In genomic region chr10:117013689-117014390, GRCm38 (mm10) we compare ENCODE assay signal across 9 mouse cellular contexts. TPM values are rescaled to one million over a fixed set of nuclear protein-coding genes. Genes with fewer than 3 reads are reported as not detected.
DNase-seq lines count a peak whose midpoint lies in the region; ATAC-seq and TF ChIP-seq lines count a peak whose summit lies in the region.
"Had no signal": no experiment of that assay in that cellular context is flagged by ENCODE, and none has a peak within 500 bp of the region (broad histone marks: within the 10 kb centered on the region; RNA-seq: fewer than 3 reads in every experiment).

No protein-coding gene starts in this region.

- no peaks in the 10 kb centered on the region for H3K36me3 ChIP-seq in heart, embryonic 12.5 days
- H3K36me3 ChIP-seq in limb, embryonic 15.5 days: no peaks in the 10 kb centered on the region
- H3K36me3 ChIP-seq: G1E had no signal

- peak overlapping the region; percentile 50 for H3K4me2 ChIP-seq in heart, embryonic 12.5 days
- H3K4me2 ChIP-seq in limb, embryonic 15.5 days: no peak overlapping the region

- H3K27me3 ChIP-seq in heart, embryonic 12.5 days (replicated peaks): no peaks in the 10 kb centered on the region
- H3K27me3 ChIP-seq in limb, embryonic 15.5 days: no peaks in the 10 kb centered on the region

- WGBS in heart, embryonic 12.5 days: 16% methylated on average over 12 of the region's 12 CpGs
- 15% methylated on average over 12 of the region's 12 CpGs for WGBS in limb, embryonic 15.5 days

- TF ChIP-seq CTCF in brain, embryonic 14.5 days (IDR thresholded peaks at IDR 0.05; ENCODE audit: borderline replicate concordance, extremely low read depth, insufficient read depth, insufficient read length): peak; percentile 11; the same call in 1 of the 2 replicates

- no peak for DNase-seq in heart, adult 8-10 months (ENCODE audit: low spot score)
- peak; percentile 73 for DNase-seq in brain, embryonic 14.5 days (ENCODE audit: low read depth)
- DNase-seq in heart, postnatal 4 days: peak; percentile 37
- DNase-seq in right cerebral cortex, postnatal 36 days (ENCODE audit: low spot score in 2 of 2): peak; percentile 56 to 72
- no peak for DNase-seq in urinary bladder, postnatal 10 days (ENCODE audit: low spot score)
- no peak for DNase-seq in adipocyte (ENCODE audit: low spot score)

- no peak overlapping the region for H3K9ac ChIP-seq in heart, embryonic 12.5 days
- no peak overlapping the region for H3K9ac ChIP-seq in limb, embryonic 15.5 days

- no peak overlapping the region for H3K4me3 ChIP-seq in heart, embryonic 12.5 days
- no peak overlapping the region for H3K4me3 ChIP-seq in limb, embryonic 15.5 days

- peaks cover 21% of the 10 kb centered on the region for H3K4me1 ChIP-seq in heart, embryonic 12.5 days (replicated peaks)
- H3K4me1 ChIP-seq in limb, embryonic 15.5 days: peaks cover 5% of the 10 kb centered on the region; the same call in 1 of the 2 replicates

- peak overlapping the region; percentile 75 for H3K27ac ChIP-seq in heart, embryonic 12.5 days (ENCODE audit: poor library complexity, severe bottlenecking)
- no peak overlapping the region for H3K27ac ChIP-seq in limb, embryonic 15.5 days

- H3K9me3 ChIP-seq in heart, embryonic 12.5 days (replicated peaks): peaks cover 3% of the 10 kb centered on the region; the same call in 1 of the 2 replicates
- H3K9me3 ChIP-seq in limb, embryonic 15.5 days: no peaks in the 10 kb centered on the region

- no peak for TF ChIP-seq POLR2A in brain, embryonic 14.5 days (IDR thresholded peaks at IDR 0.05; ENCODE audit: borderline replicate concordance, extremely low read depth, insufficient read depth, insufficient read length, poor library complexity, severe bottlenecking)

- peak; percentile 61; the same call in 1 of the 2 replicates for ATAC-seq in heart, embryonic 12.5 days (ENCODE audit: insufficient number of reproducible peaks, low FRiP score)
- ATAC-seq in limb, embryonic 15.5 days (ENCODE audit: insufficient number of reproducible peaks, low FRiP score, low TSS enrichment, low read depth): peak; percentile 61

RNA-seq across cellular contexts. Expression of gene Best3, which starts 27.7 kb away (rescaled TPM):
- 0.13 and 0.50 TPM in 2 replicates for polyA plus RNA-seq in heart, embryonic 12.5 days (2016; fragmentation: Nextera tagmentation; extraction: Ambion mirVana)
- 1 to 10 TPM; 7.1 to 8.0 (median 7.4) TPM for total RNA-seq in heart, adult 8-10 months (2022)
- polyA plus RNA-seq in brain, embryonic 14.5 days (2012; rRNA removed): 0.11 and 0.18 TPM in 2 replicates
- total RNA-seq in heart, postnatal 4 days (2021): 1 to 10 TPM; 1.2 to 1.7 TPM
- 0.90 and 2.6 TPM in 2 replicates for polyA plus RNA-seq in limb, embryonic 15.5 days (2015; fragmentation: Nextera tagmentation; extraction: Ambion mirVana)
- total RNA-seq: G1E had no signal
- polyA plus RNA-seq: G1E had no signal

RNA-seq across cellular contexts. Expression of gene Lrrc10, which starts 31.3 kb away (rescaled TPM):
- 52.9 and 57.4 TPM in 2 replicates for polyA plus RNA-seq in heart, embryonic 12.5 days (2016; fragmentation: Nextera tagmentation; extraction: Ambion mirVana)
- 100 to 1,000 TPM; 159 to 208 (median 180) TPM for total RNA-seq in heart, adult 8-10 months (2022)
- polyA plus RNA-seq in brain, embryonic 14.5 days (2012; rRNA removed): 0.11 TPM in 1 of 2 replicates, not detected in the other
- 100 to 1,000 TPM; 102 to 106 TPM for total RNA-seq in heart, postnatal 4 days (2021)
- not detected in 2 replicates for polyA plus RNA-seq in limb, embryonic 15.5 days (2015; fragmentation: Nextera tagmentation; extraction: Ambion mirVana)
- total RNA-seq: G1E had no signal

RNA-seq across cellular contexts. Expression of gene Gm10271, which starts 41.4 kb away (rescaled TPM):
- not detected in 2 replicates for polyA plus RNA-seq in heart, embryonic 12.5 days (2016; fragmentation: Nextera tagmentation; extraction: Ambion mirVana)
- not detected for total RNA-seq in heart, adult 8-10 months (2022)
- polyA plus RNA-seq in brain, embryonic 14.5 days (2012; rRNA removed): not detected in 2 replicates
- not detected for total RNA-seq in heart, postnatal 4 days (2021)
- polyA plus RNA-seq in limb, embryonic 15.5 days (2015; fragmentation: Nextera tagmentation; extraction: Ambion mirVana): not detected in 2 replicates
- total RNA-seq: G1E had no signal
- polyA plus RNA-seq: G1E had no signal

RNA-seq across cellular contexts. Expression of gene Cct2, which starts 49.8 kb away (rescaled TPM):
- 171 and 182 TPM in 2 replicates for polyA plus RNA-seq in heart, embryonic 12.5 days (2016; fragmentation: Nextera tagmentation; extraction: Ambion mirVana)
- 100 to 1,000 TPM; 108 to 128 (median 121) TPM for total RNA-seq in heart, adult 8-10 months (2022)
- 262 and 287 TPM in 2 replicates for polyA plus RNA-seq in brain, embryonic 14.5 days (2012; rRNA removed)
- 100 to 1,000 TPM; 188 to 195 TPM for total RNA-seq in heart, postnatal 4 days (2021)
- polyA plus RNA-seq in limb, embryonic 15.5 days (2015; fragmentation: Nextera tagmentation; extraction: Ambion mirVana): 210 and 233 TPM in 2 replicates

Comparison
In these comparisons a context has a peak if more than half of its experiments do, and no peak if none do; other contexts are left out.
1. DNase-seq: peak in brain, embryonic 14.5 days (single experiment), heart, postnatal 4 days (single experiment) and right cerebral cortex, postnatal 36 days (2 of 2); none in heart, adult 8-10 months (single experiment), urinary bladder, postnatal 10 days (single experiment) and adipocyte (single experiment).
2. RNA of gene Lrrc10, which starts 31.3 kb away (polyA plus RNA-seq): 52.9 to 57.4 TPM in heart, embryonic 12.5 days; 0.11 TPM in brain, embryonic 14.5 days and not detected in limb, embryonic 15.5 days; every median in the first group is over 10 times any median in the second.